Mouse (Mus musculus): Measurements from ENCODE around the gene Nab1.

- no peak for TF ChIP-seq CTCF (IDR thresholded peaks at IDR 0.05; ENCODE audit: control insufficient read depth, insufficient read depth, insufficient read length)
- no peak for TF ChIP-seq USF1 (IDR thresholded peaks at IDR 0.05; ENCODE audit: low read depth)
Observed at GRCm38 (mm10) chr1:52499601-52500313, 722 bp downstream of the Nab1 start.

Measured in C2C12 (cell line).